20 mouse cellular contexts compared by ENCODE assay signal in the genomic region with DNA sequence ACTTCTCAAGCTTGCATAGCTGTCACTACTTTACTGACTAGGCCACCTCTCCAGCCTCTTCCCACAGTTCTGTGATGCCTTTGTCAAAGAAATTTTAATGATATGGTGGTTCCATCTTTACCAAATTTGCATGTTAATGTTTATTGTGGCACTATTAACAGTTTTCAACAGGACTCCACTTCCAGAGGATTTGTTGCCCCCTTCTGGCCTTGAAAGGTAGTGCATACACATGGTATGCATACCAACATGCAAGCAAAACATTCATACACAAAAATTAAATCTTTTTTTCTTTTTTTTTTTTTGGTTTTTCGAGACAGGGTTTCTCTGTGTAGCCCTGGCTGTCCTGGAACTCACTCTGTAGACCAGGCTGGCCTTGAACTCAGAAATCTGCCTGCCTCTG. TPM values are rescaled to one million over a fixed set of nuclear protein-coding genes. Genes with fewer than 3 reads are reported as not detected.
DNase-seq lines count a peak whose midpoint lies in the region; ATAC-seq and TF ChIP-seq lines count a peak whose summit lies in the region.
"Had no signal": no experiment of that assay in that cellular context is flagged by ENCODE, and none has a peak within 500 bp of the region (broad histone marks: within the 10 kb centered on the region; RNA-seq: fewer than 3 reads in every experiment).

No protein-coding gene starts in this region.

- DNase-seq in heart, postnatal 0 days (ENCODE audit: low spot score): no peak
- no peak for DNase-seq in heart, adult 2 months
- no peak for DNase-seq in liver, postnatal 0 days
- peak; percentile 3 for DNase-seq in A20 (ENCODE audit: low read depth, low spot score)
- DNase-seq in R1 (ENCODE audit: low read depth, low spot score): peak; percentile 55
- no peak for DNase-seq in embryo, embryonic 10 days (ENCODE audit: low spot score)
- DNase-seq: adrenal gland, postnatal 36 days; cerebellum, adult 2 months; gastrocnemius, postnatal 14 days; kidney, adult 9 months; kidney, postnatal 4 days; lung, adult 18-20 months; thymus, postnatal 36 days had no signal

- 64% methylated on average over 1 of the region's 1 CpGs for WGBS in heart, postnatal 0 days
- 36% methylated on average over 1 of the region's 1 CpGs for WGBS in heart, adult 2 months
- WGBS in liver, postnatal 0 days (ENCODE audit: insufficient replicate concordance): 9% methylated on average over 1 of the region's 1 CpGs
- WGBS in liver, embryonic 12.5 days (ENCODE audit: insufficient replicate concordance): 21% methylated on average over 1 of the region's 1 CpGs

- H3K9me3 ChIP-seq in heart, postnatal 0 days (replicated peaks; ENCODE audit: control insufficient read depth, low read length): peaks cover 23% of the 10 kb centered on the region
- H3K9me3 ChIP-seq in liver, postnatal 0 days (ENCODE audit: low read length): peaks cover 11% of the 10 kb centered on the region
- peaks cover 12% of the 10 kb centered on the region for H3K9me3 ChIP-seq in liver, embryonic 12.5 days (replicated peaks)

- no peaks in the 10 kb centered on the region for H3K27me3 ChIP-seq in heart, postnatal 0 days (ENCODE audit: control insufficient read depth, insufficient read depth, low read length)
- H3K27me3 ChIP-seq in heart, adult 2 months (ENCODE audit: control insufficient read depth, insufficient read depth, low read length): no peaks in the 10 kb centered on the region
- no peaks in the 10 kb centered on the region for H3K27me3 ChIP-seq in liver, postnatal 0 days (ENCODE audit: insufficient read depth, low read length)
- H3K27me3 ChIP-seq in liver, embryonic 12.5 days (replicated peaks): peaks cover 8% of the 10 kb centered on the region
- H3K27me3 ChIP-seq: neural tube, embryonic 13.5 days had no signal

- no peak overlapping the region for H3K27ac ChIP-seq in heart, postnatal 0 days (ENCODE audit: low read depth)
- no peak overlapping the region for H3K27ac ChIP-seq in heart, adult 2 months
- no peak overlapping the region for H3K27ac ChIP-seq in liver, postnatal 0 days (ENCODE audit: low read depth)
- H3K27ac ChIP-seq in liver, embryonic 12.5 days: no peak overlapping the region
- H3K27ac ChIP-seq: embryonic facial prominence, embryonic 10.5 days; hindbrain, embryonic 10.5 days; macrophage; neural tube, embryonic 13.5 days had no signal

- ATAC-seq in heart, postnatal 0 days (ENCODE audit: insufficient read depth, low read depth): no peak
- ATAC-seq in liver, postnatal 0 days: no peak
- ATAC-seq in liver, embryonic 12.5 days: no peak
- ATAC-seq: inflammation-experienced regulatory T-cells, adult 6 months had no signal

- H3K79me2 ChIP-seq in heart, adult 2 months (replicated peaks; ENCODE audit: control insufficient read depth, insufficient read depth, low read length): no peaks in the 10 kb centered on the region

- no peak overlapping the region for H3K4me2 ChIP-seq in heart, postnatal 0 days (ENCODE audit: low read depth, low read length)
- H3K4me2 ChIP-seq in liver, postnatal 0 days (ENCODE audit: low read depth, low read length): no peak overlapping the region
- no peak overlapping the region for H3K4me2 ChIP-seq in liver, embryonic 12.5 days
- H3K4me2 ChIP-seq: midbrain, embryonic 11.5 days; neural tube, embryonic 13.5 days had no signal

- H3K9ac ChIP-seq in heart, postnatal 0 days (replicated peaks; ENCODE audit: low read depth, low read length): no peak overlapping the region
- no peak overlapping the region for H3K9ac ChIP-seq in heart, adult 2 months (ENCODE audit: low read depth, low read length)
- H3K9ac ChIP-seq in liver, postnatal 0 days (replicated peaks): no peak overlapping the region
- H3K9ac ChIP-seq in liver, embryonic 12.5 days: no peak overlapping the region
- H3K9ac ChIP-seq: neural tube, embryonic 13.5 days had no signal

- no peak overlapping the region for H3K4me3 ChIP-seq in heart, postnatal 0 days (ENCODE audit: low read depth, low read length)
- H3K4me3 ChIP-seq in heart, adult 2 months: no peak overlapping the region
- H3K4me3 ChIP-seq in liver, postnatal 0 days (ENCODE audit: low read depth, low read length): no peak overlapping the region
- H3K4me3 ChIP-seq in liver, embryonic 12.5 days: no peak overlapping the region
- H3K4me3 ChIP-seq: embryonic facial prominence, embryonic 10.5 days; hindbrain, embryonic 10.5 days; neural tube, embryonic 13.5 days had no signal

- no peaks in the 10 kb centered on the region for H3K4me1 ChIP-seq in heart, postnatal 0 days (ENCODE audit: control insufficient read depth, insufficient read depth)
- H3K4me1 ChIP-seq in heart, adult 2 months (ENCODE audit: control insufficient read depth, insufficient read depth, low read length): no peaks in the 10 kb centered on the region
- H3K4me1 ChIP-seq in liver, postnatal 0 days (ENCODE audit: insufficient read depth): no peaks in the 10 kb centered on the region
- H3K4me1 ChIP-seq in liver, embryonic 12.5 days: no peaks in the 10 kb centered on the region
- H3K4me1 ChIP-seq: embryonic facial prominence, embryonic 10.5 days; neural tube, embryonic 13.5 days had no signal

- no peaks in the 10 kb centered on the region for H3K36me3 ChIP-seq in heart, postnatal 0 days (replicated peaks; ENCODE audit: control insufficient read depth, insufficient read depth, low read length)
- no peaks in the 10 kb centered on the region for H3K36me3 ChIP-seq in heart, adult 2 months (ENCODE audit: control insufficient read depth, insufficient read depth, low read length)
- no peaks in the 10 kb centered on the region for H3K36me3 ChIP-seq in liver, postnatal 0 days (replicated peaks; ENCODE audit: insufficient read depth, low read length)
- no peaks in the 10 kb centered on the region for H3K36me3 ChIP-seq in liver, embryonic 12.5 days
- H3K36me3 ChIP-seq: embryonic facial prominence, embryonic 10.5 days; hindbrain, embryonic 10.5 days; neural tube, embryonic 13.5 days had no signal

- TF ChIP-seq POLR2A in heart, adult 2 months (IDR thresholded peaks at IDR 0.05; ENCODE audit: insufficient read depth, low read depth, low read length): no peak

- intact Hi-C loops in heart, adult 2 months (cut with DNase I): no loop called here

- no peak for TF ChIP-seq EP300 in heart, postnatal 0 days (IDR thresholded peaks at IDR 0.05; ENCODE audit: low read depth)
- TF ChIP-seq EP300 in heart, adult 2 months (IDR thresholded peaks at IDR 0.05; ENCODE audit: insufficient read depth, low read depth, low read length): no peak
- TF ChIP-seq EP300 in liver, postnatal 0 days (IDR thresholded peaks at IDR 0.05; ENCODE audit: low read depth): no peak

- TF ChIP-seq CTCF in heart, postnatal 0 days (IDR thresholded peaks at IDR 0.05; ENCODE audit: low read depth): peak; percentile 6; the same call in 1 of the 2 replicates
- TF ChIP-seq CTCF in heart, adult 2 months (IDR thresholded peaks at IDR 0.05): no peak
- peak; percentile 30; the same call in 1 of the 2 replicates for TF ChIP-seq CTCF in liver, postnatal 0 days (IDR thresholded peaks at IDR 0.05; ENCODE audit: low read depth)

RNA-seq across cellular contexts. Expression of gene Lgi2, which starts 6.3 kb away (rescaled TPM):
- 0.88 and 2.8 TPM in 2 replicates for total RNA-seq in heart, postnatal 0 days (2014; rRNA removed; ENCODE audit: low replicate concordance)
- 0.63 and 0.69 TPM in 2 replicates for polyA plus RNA-seq in heart, postnatal 0 days (2015; fragmentation: Nextera tagmentation; extraction: Ambion mirVana)
- under 1 TPM; 0.32 to 0.39 TPM for total RNA-seq in heart, adult 2 months (2021)
- polyA plus RNA-seq in heart, adult 2 months (2012; rRNA removed): 0.79 and 0.88 TPM in 2 replicates
- 0.18 and 0.26 TPM in 2 replicates for polyA plus RNA-seq in liver, postnatal 0 days (2015; fragmentation: Nextera tagmentation; extraction: Ambion mirVana)
- polyA plus RNA-seq in liver, embryonic 12.5 days (2016; fragmentation: Nextera tagmentation; extraction: Ambion mirVana): 0.50 and 0.77 TPM in 2 replicates
- polyA plus RNA-seq: inflammation-experienced regulatory T-cells, adult 6 months; macrophage had no signal

Comparison
In these comparisons a context has a peak if more than half of its experiments do, and no peak if none do; other contexts are left out.
1. DNase-seq: peak in A20 (single experiment) and R1 (single experiment); none in heart, postnatal 0 days (single experiment), heart, adult 2 months (0 of 2), liver, postnatal 0 days (single experiment) and embryo, embryonic 10 days (single experiment).